In genomic region chr12:98458944-98459343, GRCm38 (mm10) we compare ENCODE assay signal across 22 mouse cellular contexts.
DNase-seq lines count a peak whose midpoint lies in the region; ATAC-seq and TF ChIP-seq lines count a peak whose summit lies in the region.
"Had no signal": no experiment of that assay in that cellular context is flagged by ENCODE, and none has a peak within 500 bp of the region (broad histone marks: within the 10 kb centered on the region; RNA-seq: fewer than 3 reads in every experiment).

No protein-coding gene starts in this region.

- no peak overlapping the region for H3K9ac ChIP-seq in forebrain, embryonic 15.5 days (replicated peaks)
- no peak overlapping the region for H3K9ac ChIP-seq in forebrain, embryonic 12.5 days
- H3K9ac ChIP-seq in heart, embryonic 11.5 days (ENCODE audit: low read depth, low read length) = no peak overlapping the region
- H3K9ac ChIP-seq: heart, embryonic 15.5 days; hindbrain, embryonic 15.5 days had no signal

- H3K27ac ChIP-seq in forebrain, embryonic 15.5 days (replicated peaks) = peak overlapping the region; percentile 52; the same call in 1 of the 2 replicates
- no peak overlapping the region for H3K27ac ChIP-seq in forebrain, embryonic 12.5 days
- no peak overlapping the region for H3K27ac ChIP-seq in heart, embryonic 11.5 days (ENCODE audit: low read depth, low read length)
- peak overlapping the region; percentile 25; the same call in 1 of the 2 replicates for H3K27ac ChIP-seq in left cerebral cortex, adult 2 months
- H3K27ac ChIP-seq: embryonic facial prominence, embryonic 10.5 days; heart, embryonic 10.5 days; heart, embryonic 15.5 days; kidney, postnatal 0 days had no signal

- H3K27me3 ChIP-seq in forebrain, embryonic 15.5 days = no peaks in the 10 kb centered on the region
- H3K27me3 ChIP-seq in forebrain, embryonic 12.5 days = no peaks in the 10 kb centered on the region
- H3K27me3 ChIP-seq in heart, embryonic 11.5 days (ENCODE audit: control insufficient read depth, insufficient read depth, low read length) = no peaks in the 10 kb centered on the region
- H3K27me3 ChIP-seq: CH12.LX; heart, embryonic 15.5 days; hindbrain, embryonic 15.5 days; Patski had no signal

- H3K4me2 ChIP-seq in forebrain, embryonic 15.5 days (replicated peaks) = no peak overlapping the region
- no peak overlapping the region for H3K4me2 ChIP-seq in forebrain, embryonic 12.5 days
- no peak overlapping the region for H3K4me2 ChIP-seq in heart, embryonic 11.5 days
- H3K4me2 ChIP-seq: heart, embryonic 15.5 days; hindbrain, embryonic 15.5 days had no signal

- no peaks in the 10 kb centered on the region for H3K9me3 ChIP-seq in forebrain, embryonic 15.5 days
- H3K9me3 ChIP-seq in forebrain, embryonic 12.5 days = no peaks in the 10 kb centered on the region
- no peaks in the 10 kb centered on the region for H3K9me3 ChIP-seq in heart, embryonic 11.5 days (replicated peaks; ENCODE audit: control insufficient read depth, low read length)
- H3K9me3 ChIP-seq: embryonic facial prominence, embryonic 10.5 days; heart, embryonic 10.5 days; heart, embryonic 15.5 days; hindbrain, embryonic 15.5 days had no signal

- WGBS in forebrain, embryonic 15.5 days = 73% methylated on average over 4 of the region's 4 CpGs
- WGBS in forebrain, embryonic 12.5 days = 85% methylated on average over 4 of the region's 4 CpGs
- 81% methylated on average over 4 of the region's 4 CpGs for WGBS in heart, embryonic 11.5 days (ENCODE audit: insufficient replicate concordance)

- H3K4me3 ChIP-seq in forebrain, embryonic 15.5 days = no peak overlapping the region
- no peak overlapping the region for H3K4me3 ChIP-seq in forebrain, embryonic 12.5 days (replicated peaks)
- no peak overlapping the region for H3K4me3 ChIP-seq in heart, embryonic 11.5 days (ENCODE audit: low read depth, low read length)
- no peak overlapping the region for H3K4me3 ChIP-seq in left cerebral cortex, adult 2 months
- H3K4me3 ChIP-seq: embryonic facial prominence, embryonic 10.5 days; heart, embryonic 10.5 days; heart, embryonic 15.5 days; hindbrain, embryonic 15.5 days had no signal

- 0 out of 2 replicates have a peak, but pooled peaks cover 4% of the 10 kb centered on the region for H3K36me3 ChIP-seq in forebrain, embryonic 15.5 days
- peaks cover 14% of the 10 kb centered on the region; the same call in 1 of the 2 replicates for H3K36me3 ChIP-seq in forebrain, embryonic 12.5 days (replicated peaks)
- H3K36me3 ChIP-seq in heart, embryonic 11.5 days (ENCODE audit: control insufficient read depth, insufficient read depth, low read length) = no peaks in the 10 kb centered on the region
- H3K36me3 ChIP-seq: embryonic facial prominence, embryonic 10.5 days; heart, embryonic 10.5 days; heart, embryonic 15.5 days had no signal

- intact Hi-C loops in left cerebral cortex, adult 2 months (cut with DNase I) = loop anchor here (2.0 to 5.0 kb wide), 3 partner anchors 76 to 117 kb away; no protein-coding TSS in a partner anchor
- intact Hi-C loops in left cerebral cortex, postnatal 10 days (cut with DNase I) = loop anchor here (5.0 kb wide), 1 partner anchor 113 kb away; no protein-coding TSS in a partner anchor

- TF ChIP-seq CTCF in left cerebral cortex, adult 2 months (IDR thresholded peaks at IDR 0.05) = no peak

- ATAC-seq in forebrain, embryonic 15.5 days (replicated peaks) = no peak
- ATAC-seq in forebrain, embryonic 12.5 days (ENCODE audit: low FRiP score) = no peak
- ATAC-seq in heart, embryonic 11.5 days (replicated peaks; ENCODE audit: insufficient number of reproducible peaks, low FRiP score, low TSS enrichment) = no peak
- ATAC-seq: activated CD4-positive, CD25-positive, alpha-beta regulatory T cell, adult 4 months; Patski had no signal

- peak; percentile 59 to 66 for DNase-seq in cerebellum, postnatal 10 days
- DNase-seq in cerebellum, adult 8-10 months = no peak
- DNase-seq in heart, adult 11 months = peak; percentile 19
- no peak for DNase-seq in left cerebral cortex, adult 2 months (ENCODE audit: extremely low spot score in 1 of 2, low spot score in 2 of 2)
- DNase-seq in left cerebral cortex, postnatal 10 days (ENCODE audit: extremely low spot score in 1 of 2, low spot score in 2 of 2) = no peak
- DNase-seq: adrenal gland, postnatal 14 days; gastrocnemius, postnatal 36 days; heart, adult 18-20 months; heart, postnatal 14 days; kidney, adult 11 months; kidney, adult 9 months had no signal

- H3K4me1 ChIP-seq in forebrain, embryonic 15.5 days = peaks cover 11% of the 10 kb centered on the region
- H3K4me1 ChIP-seq in forebrain, embryonic 12.5 days = no peaks in the 10 kb centered on the region
- no peaks in the 10 kb centered on the region for H3K4me1 ChIP-seq in heart, embryonic 11.5 days (ENCODE audit: control insufficient read depth, insufficient read depth, low read length)
- H3K4me1 ChIP-seq: embryonic facial prominence, embryonic 10.5 days; heart, embryonic 10.5 days; heart, embryonic 15.5 days had no signal

Comparison
In these comparisons a context has a peak if more than half of its experiments do, and no peak if none do; other contexts are left out.
1. DNase-seq: peak in cerebellum, postnatal 10 days (2 of 2) and heart, adult 11 months (single experiment); none in cerebellum, adult 8-10 months (single experiment), left cerebral cortex, adult 2 months (0 of 2) and left cerebral cortex, postnatal 10 days (0 of 2).
2. H3K27ac ChIP-seq: peak in forebrain, embryonic 15.5 days (single experiment) and left cerebral cortex, adult 2 months (single experiment); none in forebrain, embryonic 12.5 days (single experiment) and heart, embryonic 11.5 days (single experiment).